Mouse (Mus musculus) olfactory bulb, adult 2 months (tissue): ENCODE results near the gene Oxgr1.

ENCODE experiments used
- CTCF ChIP-seq: fragments of 200-500 bp; IDR thresholded peaks from 2 replicates; pipeline ENCODE4 v1.5.1; 2012; ENCODE audit warnings: low read depth, mild to moderate bottlenecking, low read length, moderate library complexity; ENCODE audit not compliant: insufficient read depth
- POLR2A ChIP-seq: fragments of 200-500 bp; IDR thresholded peaks from 2 replicates; pipeline ENCODE4 v1.6.1; 2012; ENCODE audit warnings: mild to moderate bottlenecking, low read depth, low read length, moderate library complexity; ENCODE audit not compliant: insufficient read depth

- TF ChIP-seq CTCF (no peak), POLR2A (no peak)
Observed at GRCm38 (mm10) chr14:119980698-119981235, 61.5 kb downstream of the Oxgr1 start.
